Mouse (Mus musculus) Patski (cell line): ENCODE measurements around the gene Nxnl1. TPM values are rescaled to one million over a fixed set of nuclear protein-coding genes. Genes with fewer than 3 reads are reported as not detected.

ENCODE experiments used
- ATAC-seq: fragments of 100-300 bp; one replicate; pipeline ENCODE4 v1.8.0; 2021
- CTCF ChIA-PET: fragments of 350-600 bp; sonication (Branson Sonifier 250); formaldehyde crosslinking; loops from one replicate; lab custom pipeline; 2022; ENCODE audit warnings: inconsistent platforms; lab: Charles Lee
- POLR2A ChIA-PET: fragments of 350-600 bp; sonication (Branson Sonifier 250); formaldehyde crosslinking; loops from one replicate; lab custom pipeline; 2022; ENCODE audit warnings: antibody characterized with exemption, inconsistent platforms; lab: Charles Lee
- DNase-seq: peaks from one replicate; pipeline ENCODE4 v3.0.0-alpha.2; 2011; ENCODE audit warnings: low read depth, low spot score
- H3K27me3 ChIP-seq: fragments of 371-371 bp; one replicate; pipeline ENCODE4 v1.5.1; 2021
- CTCF ChIP-seq: fragments of 100-300 bp; IDR thresholded peaks from one replicate; pipeline ENCODE4 v1.5.1; 2021
- in situ Hi-C: fragments of 300-500 bp; cut with MboI; formaldehyde crosslinking; loops from 3 replicates; pipeline ENCODE4 v1.11.1; 2018; ENCODE audit warnings: low pct_unique_long_range_greater_than_20kb, mixed read lengths
- polyA plus RNA-seq: library from polyadenylated mRNA; unstranded; gene quantifications from one replicate; pipeline ENCODE4 v1.2.3, GENCODE M21; 2021

Nxnl1 gene
- polyA plus RNA-seq, 1 experiment from 2014 or later: 0.85 TPM

DNA sequence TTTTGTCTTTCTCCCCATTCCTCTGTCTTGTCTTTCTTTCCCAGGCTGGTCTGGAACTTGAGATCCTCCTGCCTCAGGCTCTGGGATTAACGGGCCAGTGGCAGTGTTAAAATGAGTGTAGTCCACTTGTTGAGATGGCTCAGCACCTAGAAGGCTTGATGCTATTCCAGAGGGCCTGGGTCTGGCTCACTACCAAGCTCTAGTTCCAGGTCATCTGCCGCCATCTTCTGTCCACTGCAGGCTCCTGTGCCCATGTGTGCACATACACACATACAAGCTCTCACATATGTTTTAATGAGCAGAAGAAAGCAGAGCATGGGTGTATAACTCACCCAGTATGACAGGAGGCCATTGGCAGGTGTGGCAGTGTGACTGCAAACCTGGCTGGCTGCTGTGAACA is 5.7 kb upstream of the Nxnl1 start:
- TF ChIP-seq CTCF: no peak
- H3K27me3 ChIP-seq: no peaks in the 10 kb centered on the region
- POLR2A ChIA-PET: no interaction called here
- CTCF ChIA-PET: interaction anchor here (1.7 kb wide), 2 partner anchors 9 to 89 kb away, joined by 3 to 6 read pairs; no protein-coding TSS in a partner anchor
- in situ Hi-C loops: no loop called here
- ATAC-seq (no peak), DNase-seq (no peak)

- no peak for TF ChIP-seq CTCF
- POLR2A ChIA-PET: interaction anchor here (1.2 to 4.0 kb wide), 2 partner anchors 21 to 24 kb away, joined by 6 to 12 read pairs; partner anchors contain the start of gene Pgls
- H3K27me3 ChIP-seq: no peaks in the 10 kb centered on the region
- in situ Hi-C loops: no loop called here
- ATAC-seq (peak; percentile 70), DNase-seq (peak; percentile 86)
- CTCF ChIA-PET: interaction anchor here (0.8 to 1.1 kb wide), 5 partner anchors 9 to 91 kb away, joined by 3 to 4 read pairs (median 3); no protein-coding TSS in a partner anchor
Observed at GRCm38 (mm10) chr8:71570291-71570954, 4.0 kb upstream of the Nxnl1 start.

- in situ Hi-C loops: no loop called here
- TF ChIP-seq CTCF: no peak
- ATAC-seq (peak; percentile 42), DNase-seq (no peak)
- ChIA-PET POLR2A (interaction anchor here (1.0 to 4.0 kb wide), 6 partner anchors 8 to 25 kb away, joined by 3 to 12 read pairs (median 8); partner anchors contain the start of gene Pgls), CTCF (interaction anchor here (0.8 to 2.4 kb wide), 7 partner anchors 8 to 91 kb away, joined by 3 to 9 read pairs (median 4); no protein-coding TSS in a partner anchor)
- no peaks in the 10 kb centered on the region for H3K27me3 ChIP-seq
Observed at GRCm38 (mm10) chr8:71569366-71570290, 3.2 kb upstream of the Nxnl1 start.

GRCm38 (mm10) chr8:71568941-71569340 is 2.5 kb upstream of the Nxnl1 start:
- H3K27me3 ChIP-seq: no peaks in the 10 kb centered on the region
- ATAC-seq: no peak

DNA sequence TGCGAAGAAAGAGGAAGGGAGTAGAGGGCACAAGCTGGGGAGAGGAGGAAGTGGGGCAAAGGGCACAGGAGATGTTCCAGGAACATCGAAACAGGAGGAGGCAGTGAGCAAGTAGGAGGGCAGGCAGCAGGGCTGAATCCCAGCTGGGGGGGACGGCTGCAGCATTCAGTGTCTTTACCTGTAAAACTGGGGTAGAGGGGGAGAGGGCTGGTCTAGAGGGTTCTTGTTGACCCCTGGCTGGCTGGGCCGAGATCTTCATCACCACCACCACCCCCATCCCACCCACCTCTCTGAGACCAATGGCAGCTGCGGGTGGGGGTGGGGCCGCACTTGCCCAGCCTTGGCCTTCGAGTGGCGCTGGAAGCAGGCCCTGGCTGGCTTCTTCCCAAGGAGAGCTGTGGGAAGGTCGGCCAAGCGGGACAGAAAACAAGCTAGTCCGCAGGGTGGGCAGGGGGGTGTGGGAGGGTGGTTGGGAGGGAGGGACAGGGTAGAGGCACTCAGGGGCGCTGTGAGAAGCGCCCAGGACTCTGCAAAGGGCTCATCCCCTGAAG is 2.1 kb upstream of the Nxnl1 start, which contains the start of gene Slc27a1:
TSS of gene Slc27a1 (plus strand) at position 496 of the 551 bp plus-strand sequence.
- POLR2A ChIA-PET: interaction anchor here (0.7 to 4.0 kb wide), 4 partner anchors 10 to 78 kb away, joined by 3 to 12 read pairs (median 10); partner anchors contain the start of gene Pgls
- H3K27me3 ChIP-seq: no peaks in the 10 kb centered on the region
- TF ChIP-seq CTCF: no peak
- CTCF ChIA-PET: interaction anchor here (0.9 to 2.4 kb wide), 6 partner anchors 13 to 92 kb away, joined by 3 to 9 read pairs (median 4); no protein-coding TSS in a partner anchor
- in situ Hi-C loops: no loop called here
- ATAC-seq (no peak), DNase-seq (no peak)

More at GRCm38 (mm10) chr8:71568941-71569340, 2.5 kb upstream of the Nxnl1 start:
- DNase-seq: no peak
- no peak for TF ChIP-seq CTCF
- ChIA-PET CTCF (interaction anchor here (0.9 to 2.4 kb wide), 6 partner anchors 13 to 92 kb away, joined by 3 to 9 read pairs (median 4); no protein-coding TSS in a partner anchor), POLR2A (interaction anchor here (0.7 to 4.0 kb wide), 6 partner anchors 9 to 77 kb away, joined by 3 to 12 read pairs (median 6); partner anchors contain the start of gene Pgls)
- in situ Hi-C loops: no loop called here

DNA sequence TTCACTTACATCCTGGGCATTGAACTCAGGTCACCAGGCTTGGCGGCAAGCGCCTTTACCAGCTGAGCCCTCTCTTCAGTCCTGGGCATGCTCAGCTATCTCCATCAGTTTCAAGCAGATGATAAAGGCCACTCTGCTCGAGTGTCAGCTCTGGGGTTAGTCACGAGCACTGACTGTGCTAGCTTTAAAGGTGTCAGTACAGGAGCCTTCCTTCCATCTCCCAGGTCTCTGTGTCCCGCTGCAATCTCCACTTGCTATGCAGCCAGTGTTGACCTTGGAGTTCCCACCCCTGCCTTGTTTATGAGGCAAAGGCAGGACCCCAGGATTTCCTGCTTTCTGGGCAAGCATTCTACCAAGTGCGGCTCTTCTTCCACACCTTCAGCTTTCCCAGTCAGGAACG is 1.2 kb upstream of the Nxnl1 start:
- POLR2A ChIA-PET: interaction anchor here (4.0 kb wide), 1 partner anchor 27 kb away, joined by 12 read pairs; no protein-coding TSS in a partner anchor
- DNase-seq (no peak), ATAC-seq (no peak)
- CTCF ChIA-PET: interaction anchor here (1.4 to 2.4 kb wide), 4 partner anchors 25 to 93 kb away, joined by 3 to 9 read pairs (median 6); no protein-coding TSS in a partner anchor
- no peak for TF ChIP-seq CTCF
- no peaks in the 10 kb centered on the region for H3K27me3 ChIP-seq
- in situ Hi-C loops: no loop called here

- in situ Hi-C loops: loop anchor here (5.0 kb wide), 2 partner anchors 38 to 98 kb away; no protein-coding TSS in a partner anchor
- DNase-seq (no peak), ATAC-seq (no peak)
- ChIA-PET CTCF (interaction anchor here (1.1 to 5.6 kb wide), 3 partner anchors 27 to 97 kb away, joined by 6 to 49 read pairs (median 12); partner anchors contain the start of gene Pgls), POLR2A (interaction anchor here (1.8 kb wide), 1 partner anchor 31 kb away, joined by 15 read pairs; no protein-coding TSS in a partner anchor)
- TF ChIP-seq CTCF: no peak
- H3K27me3 ChIP-seq: no peaks in the 10 kb centered on the region
Observed at GRCm38 (mm10) chr8:71563992-71564391, 2.4 kb downstream of the Nxnl1 start.

- POLR2A ChIA-PET: interaction anchor here (1.8 to 2.2 kb wide), 3 partner anchors 29 to 37 kb away, joined by 6 to 15 read pairs (median 12); partner anchors contain the start of gene Pgls
- in situ Hi-C loops: loop anchor here (5.0 kb wide), 2 partner anchors 40 to 100 kb away; no protein-coding TSS in a partner anchor
- ATAC-seq (no peak), DNase-seq (no peak)
- TF ChIP-seq CTCF: no peak
- CTCF ChIA-PET: interaction anchor here (0.9 to 5.6 kb wide), 16 partner anchors 7 to 100 kb away, joined by 3 to 49 read pairs (median 6); partner anchors contain the start of gene Pgls
- H3K27me3 ChIP-seq: no peaks in the 10 kb centered on the region
Observed at GRCm38 (mm10) chr8:71562751-71563150, 3.6 kb downstream of the Nxnl1 start.

GRCm38 (mm10) chr8:71561401-71561800 is 5.0 kb downstream of the Nxnl1 start:
- DNase-seq (no peak), ATAC-seq (peak; percentile 22)
- CTCF ChIA-PET: interaction anchor here (1.1 to 5.6 kb wide), 12 partner anchors 9 to 111 kb away, joined by 4 to 49 read pairs (median 10); partner anchors contain the start of genes Colgalt1 and Pgls
- no peaks in the 10 kb centered on the region for H3K27me3 ChIP-seq
- no peak for TF ChIP-seq CTCF
- in situ Hi-C loops: loop anchor here (5.0 kb wide), 2 partner anchors 41 to 101 kb away; no protein-coding TSS in a partner anchor
- POLR2A ChIA-PET: interaction anchor here (0.5 to 2.2 kb wide), 3 partner anchors 30 to 38 kb away, joined by 3 to 12 read pairs (median 6); partner anchors contain the start of gene Pgls
